Mouse (Mus musculus): ENCODE results near the gene Klf3. TPM values are rescaled to one million over a fixed set of nuclear protein-coding genes. Genes with fewer than 3 reads are reported as not detected.
A peak's percentile ranks its signal among the peaks of the same experiment; 100 is the strongest.
"Not testable (repeated sequence)": the region's sequence is repeated elsewhere in the genome, so short reads cannot be mapped to it uniquely, and the experiment has no call there.

Klf3 gene
- total RNA-seq, 4 experiments from 2014 or later = 6.7 to 16.3 (median 10.1) TPM

DNA sequence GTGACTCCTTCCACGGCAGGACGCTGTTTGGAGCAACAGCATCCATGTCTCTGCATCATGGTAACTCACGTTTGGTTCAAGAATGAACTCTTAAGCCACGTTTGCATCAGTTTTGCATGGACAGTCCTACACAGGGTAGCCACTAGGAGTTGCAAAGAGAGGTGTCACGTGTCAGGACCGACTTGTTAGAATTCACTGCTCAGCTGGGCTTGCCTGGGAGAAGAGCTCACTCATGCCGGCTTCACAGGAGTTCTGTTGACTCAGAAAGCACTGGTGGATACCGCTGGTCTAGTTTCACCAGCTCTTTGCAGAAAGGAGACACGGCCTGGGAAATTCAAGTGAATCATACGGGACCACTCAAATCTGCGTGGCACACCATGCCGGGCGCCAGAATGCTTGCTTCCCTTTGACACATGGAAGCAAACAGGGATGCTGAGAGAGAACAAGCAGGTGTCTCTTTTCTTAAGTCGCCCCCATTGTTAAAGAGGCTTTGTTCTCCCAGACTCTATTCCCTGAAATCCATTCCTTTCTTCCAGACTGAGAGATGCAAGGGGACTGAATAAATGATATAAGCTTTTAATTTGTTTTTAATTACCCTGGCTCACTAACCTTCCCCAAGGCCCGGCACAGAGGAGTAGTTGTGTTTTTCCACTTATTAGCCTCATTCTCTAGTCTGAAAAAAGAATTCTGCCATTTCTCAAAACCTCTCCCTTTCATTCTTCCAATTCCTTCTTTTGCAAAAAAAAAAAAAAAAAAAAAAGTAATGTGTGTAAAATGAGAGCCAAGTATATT lies 74.2 kb downstream of the Klf3 start:
- DNase-seq (ENCODE audit: low spot score in 2 of 2) = no peak

DNA sequence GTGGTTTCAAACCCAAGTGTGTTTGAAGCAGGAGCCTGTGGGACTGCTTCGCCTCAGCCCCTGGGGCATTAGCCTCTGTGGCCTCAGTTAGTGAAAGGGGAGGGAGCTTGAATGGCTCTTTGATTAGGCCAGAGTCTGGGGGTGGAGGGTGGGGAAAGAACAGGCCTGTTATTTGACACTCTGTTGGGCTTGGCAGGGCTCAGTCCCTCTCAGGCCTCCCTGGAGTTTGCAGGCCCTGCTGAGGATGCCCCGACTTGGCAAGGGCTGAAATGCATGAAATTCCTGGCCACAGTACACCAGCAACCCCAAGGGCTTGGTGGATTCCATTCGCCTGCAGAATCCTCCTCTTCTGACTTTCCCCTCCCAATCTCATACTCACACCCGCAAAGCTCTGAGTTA lies 74.8 kb downstream of the Klf3 start:
- peak in 1 of 2 experiments; percentile 58 for DNase-seq (ENCODE audit: low spot score in 2 of 2)

DNA sequence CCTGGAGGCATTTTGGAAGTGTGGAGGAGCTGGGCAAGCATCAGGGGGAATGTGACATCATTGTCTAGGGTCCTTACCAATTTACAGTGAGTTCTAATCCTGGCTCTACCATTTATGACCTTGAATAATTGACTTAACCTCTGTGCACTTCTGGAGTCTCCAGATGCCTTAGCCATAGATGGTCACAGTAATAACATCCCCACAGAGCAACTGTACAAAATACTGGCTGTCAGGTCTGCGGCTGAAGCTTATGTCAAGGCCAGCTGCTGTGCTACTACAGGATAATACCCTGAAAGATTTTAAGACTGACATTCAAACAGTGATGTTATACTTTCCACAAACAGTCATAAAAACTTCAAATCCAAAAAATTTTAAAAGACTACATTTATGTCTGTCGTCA lies 75.3 kb downstream of the Klf3 start:
- DNase-seq (ENCODE audit: low spot score in 2 of 2) = no peak

DNA sequence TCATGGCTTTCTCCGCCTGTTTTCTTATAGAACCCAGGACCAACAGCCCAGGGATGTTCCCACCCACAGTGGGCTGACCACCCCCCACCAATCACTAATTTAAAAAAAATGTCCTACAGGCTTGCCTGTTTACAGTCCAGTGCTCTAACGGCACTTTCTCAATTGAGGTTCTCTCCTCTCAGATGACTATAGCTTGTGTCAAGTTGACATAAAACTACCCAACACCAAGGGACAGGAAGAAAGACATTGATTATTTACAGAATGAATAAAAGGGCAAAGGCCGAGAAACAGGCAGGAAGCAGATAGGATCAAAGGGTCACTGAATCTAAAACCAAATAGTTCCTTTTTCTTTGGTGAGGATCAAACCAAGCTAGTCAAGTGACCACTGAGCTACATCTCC lies 76.1 kb downstream of the Klf3 start:
- no peak for DNase-seq (ENCODE audit: low spot score in 2 of 2)

DNA sequence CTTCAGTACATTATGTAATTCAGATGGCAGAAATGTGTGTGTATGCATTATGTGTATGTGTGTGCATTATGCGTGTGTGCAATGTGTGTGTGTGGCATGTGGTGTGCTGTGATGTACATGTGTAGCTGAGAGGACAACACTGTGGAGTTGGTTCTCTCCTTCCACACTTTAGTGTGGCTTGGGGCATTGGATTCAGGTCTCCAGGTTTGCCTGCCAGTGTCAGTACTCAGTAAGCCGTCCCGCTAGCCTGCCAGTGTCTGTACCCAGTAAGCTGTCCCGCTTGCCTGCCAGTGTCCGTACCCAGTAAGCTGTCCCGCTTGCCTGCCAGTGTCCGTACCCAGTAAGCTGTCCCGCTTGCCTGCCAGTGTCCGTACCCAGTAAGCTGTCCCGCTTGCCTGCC lies 78.4 kb downstream of the Klf3 start:
- not testable (repeated sequence) for DNase-seq (ENCODE audit: low spot score in 2 of 2)

DNA sequence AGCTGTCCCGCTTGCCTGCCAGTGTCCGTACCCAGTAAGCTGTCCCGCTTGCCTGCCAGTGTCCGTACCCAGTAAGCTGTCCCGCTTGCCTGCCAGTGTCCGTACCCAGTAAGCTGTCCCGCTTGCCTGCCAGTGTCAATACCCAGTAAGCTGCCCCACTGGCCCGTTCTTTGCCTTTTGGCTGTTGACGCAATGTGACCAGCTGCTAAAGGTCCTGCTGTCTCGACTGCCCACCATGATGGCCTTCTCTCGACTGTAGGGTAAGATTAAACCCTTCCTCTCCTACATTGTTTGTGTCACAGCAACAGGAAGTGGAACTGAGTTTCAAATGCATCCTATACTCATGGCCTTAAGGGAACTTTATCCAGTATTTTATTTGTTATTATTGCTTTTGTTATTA lies 78.8 kb downstream of the Klf3 start:
- not testable (repeated sequence) for DNase-seq (ENCODE audit: low spot score in 2 of 2)

Other genes starting within 250 kb of the Klf3 start
- gene Tlr1, start 130.2 kb downstream of the Klf3 start, total RNA-seq (2022) = not detected
- under 1 TPM; 0.16 to 0.34 (median 0.29) TPM for gene Tlr6, start 156.7 kb downstream of the Klf3 start, total RNA-seq (2022)
- 1 to 10 TPM; 2.7 to 9.1 (median 4.0) TPM for gene Fam114a1, start 166.7 kb downstream of the Klf3 start, total RNA-seq (2022)

Measured in gastrocnemius, adult 8-10 months (tissue).